Mouse (Mus musculus) heart, embryonic 13.5 days (tissue): ENCODE results near the gene Gabarap. TPM values are rescaled to one million over a fixed set of nuclear protein-coding genes. Genes with fewer than 3 reads are reported as not detected.

Experiments used
- ATAC-seq: fragments of 200-750 bp; cut with Nextera tagmentation; 2 replicates; pipeline ENCODE4 v1.8.0; 2017; ENCODE audit warnings: moderate TSS enrichment; ENCODE audit not compliant: insufficient number of reproducible peaks, low FRiP score, low TSS enrichment; ENCODE audit errors: extremely low read depth
- H3K27ac ChIP-seq: fragments of 300-500 bp; sonication (generic); replicated peaks from 2 replicates; pipeline ENCODE4 v1.5.1; 2015; ENCODE audit warnings: moderate library complexity, mild to moderate bottlenecking, inconsistent platforms
- H3K27me3 ChIP-seq: fragments of 300-500 bp; sonication (generic); replicated peaks from 2 replicates; pipeline ENCODE4 v1.6.1; 2015; ENCODE audit warnings: mild to moderate bottlenecking, inconsistent platforms
- H3K36me3 ChIP-seq: fragments of 300-500 bp; sonication (generic); 2 replicates; pipeline ENCODE4 v1.6.1; 2015; ENCODE audit warnings: mild to moderate bottlenecking, inconsistent platforms
- H3K4me1 ChIP-seq: fragments of 300-500 bp; sonication (generic); 2 replicates; pipeline ENCODE4 v1.6.1; 2015; ENCODE audit warnings: inconsistent platforms
- H3K4me2 ChIP-seq: fragments of 300-500 bp; sonication (generic); 2 replicates; pipeline ENCODE4 v1.6.1; 2015; ENCODE audit warnings: inconsistent platforms, mild to moderate bottlenecking, moderate library complexity
- H3K4me3 ChIP-seq: fragments of 300-500 bp; sonication (generic); 2 replicates; pipeline ENCODE4 v1.5.1; 2015; ENCODE audit warnings: moderate library complexity, mild to moderate bottlenecking, inconsistent platforms
- H3K9ac ChIP-seq: fragments of 300-500 bp; sonication (generic); 2 replicates; pipeline ENCODE4 v1.6.1; 2015; ENCODE audit warnings: inconsistent platforms, mild to moderate bottlenecking, moderate library complexity
- H3K9me3 ChIP-seq: fragments of 300-500 bp; sonication (generic); 2 replicates; pipeline ENCODE4 v1.6.1; 2016; ENCODE audit warnings: inconsistent platforms
- WGBS: fragments of 180-500 bp; shearing (Covaris S2); methylation state at CpG from one replicate; pipeline ENCODE4 v1.1.7; 2015; ENCODE audit warnings: mixed read lengths; 5-methylcytosine and 5-hydroxymethylcytosine counted together
- polyA plus RNA-seq: library from polyadenylated mRNA; unstranded; fragments of >200 nt; fragmentation: Nextera tagmentation; extraction: Ambion mirVana; gene quantifications from 2 replicates; pipeline ENCODE4 v1.2.1, GENCODE M21; 2015

Gene Gabarap
- polyA plus RNA-seq, 1 experiment from 2014 or later: 456 TPM

GRCm38 (mm10) chr11:69991711-69992110, 768 bp downstream of the Gabarap start:
- 0 out of 2 replicates have a peak, but pooled peaks have one; percentile 0 for ATAC-seq
- Histone ChIP-seq H3K27me3 (no peaks in the 10 kb centered on the region), H3K36me3 (peaks cover 63% of the 10 kb centered on the region)

GRCm38 (mm10) chr11:69992396-69992795, 1.5 kb downstream of the Gabarap start:
- no peak for ATAC-seq
- no peak overlapping the region for H3K27ac ChIP-seq
- H3K27me3 ChIP-seq: no peaks in the 10 kb centered on the region
- WGBS: 76% methylated on average over 10 of the region's 10 CpGs
- no peaks in the 10 kb centered on the region for H3K9me3 ChIP-seq
- peaks cover 29% of the 10 kb centered on the region for H3K4me1 ChIP-seq
- peak overlapping the region; percentile 96 for H3K9ac ChIP-seq
- peaks cover 56% of the 10 kb centered on the region for H3K36me3 ChIP-seq
- peak overlapping the region; percentile 82 for H3K4me3 ChIP-seq
- H3K4me2 ChIP-seq: peak overlapping the region; percentile 86

More at GRCm38 (mm10) chr11:69991711-69992110, 768 bp downstream of the Gabarap start:
- peak overlapping the region; percentile 96 for H3K9ac ChIP-seq
- H3K27ac ChIP-seq: peak overlapping the region; percentile 98
- peaks cover 27% of the 10 kb centered on the region for H3K4me1 ChIP-seq
- no peaks in the 10 kb centered on the region for H3K9me3 ChIP-seq
- H3K4me2 ChIP-seq: peak overlapping the region; percentile 86
- 0% methylated on average over 15 of the region's 15 CpGs for whole genome bisulfite sequencing
- H3K4me3 ChIP-seq: peak overlapping the region; percentile 82

- ATAC-seq: no peak
- Histone ChIP-seq H3K4me1 (peaks cover 35% of the 10 kb centered on the region), H3K27ac (no peak overlapping the region), H3K36me3 (peaks cover 55% of the 10 kb centered on the region), H3K27me3 (no peaks in the 10 kb centered on the region), H3K4me2 (peak overlapping the region; percentile 86), H3K9ac (peak overlapping the region; percentile 96), H3K9me3 (no peaks in the 10 kb centered on the region), H3K4me3 (peak overlapping the region; percentile 82)
- 84% methylated on average over 3 of the region's 3 CpGs for whole genome bisulfite sequencing
These were observed 2.0 kb downstream of the Gabarap start for GRCm38 (mm10) chr11:69992932-69993331.

- peaks cover 55% of the 10 kb centered on the region for H3K36me3 ChIP-seq
- no peak for ATAC-seq
- H3K9me3 ChIP-seq: no peaks in the 10 kb centered on the region
- H3K4me1 ChIP-seq: peaks cover 45% of the 10 kb centered on the region
- peak overlapping the region; percentile 70 for H3K4me2 ChIP-seq
- H3K27ac ChIP-seq: no peak overlapping the region
- H3K4me3 ChIP-seq: peak overlapping the region; percentile 99
- 82% methylated on average over 11 of the region's 11 CpGs for WGBS
- H3K27me3 ChIP-seq: no peaks in the 10 kb centered on the region
- H3K9ac ChIP-seq: peak overlapping the region; percentile 100; the same call in 1 of the 2 replicates
These were observed 3.6 kb downstream of the Gabarap start for GRCm38 (mm10) chr11:69994401-69995090.

- under 1% methylated on average over 35 of the region's 36 CpGs for WGBS
- ATAC-seq: peak; percentile 65
- H3K36me3 ChIP-seq: peaks cover 53% of the 10 kb centered on the region
- H3K4me3 ChIP-seq: peak within 1 kb of the TSS; percentile 99
- H3K4me1 ChIP-seq: peaks cover 44% of the 10 kb centered on the region
- peak within 1 kb of the TSS; percentile 100 for H3K9ac ChIP-seq
- H3K9me3 ChIP-seq: no peaks in the 10 kb centered on the region
- H3K4me2 ChIP-seq: peak within 1 kb of the TSS; percentile 70
- peak within 1 kb of the TSS; percentile 99 for H3K27ac ChIP-seq
- H3K27me3 ChIP-seq: no peaks in the 10 kb centered on the region
These were observed 4.5 kb downstream of the Gabarap start, which contains the start of gene Phf23 for GRCm38 (mm10) chr11:69995391-69995960. Gene Phf23 (plus strand): TSS chr11:69995777.

GRCm38 (mm10) chr11:69996161-69997061, 5.5 kb downstream of the Gabarap start:
- WGBS: under 1% methylated on average over 58 of the region's 66 CpGs

GRCm38 (mm10) chr11:69997070-69997509, 6.1 kb downstream of the Gabarap start:
- Histone ChIP-seq H3K27me3 (no peaks in the 10 kb centered on the region), H3K4me1 (peaks cover 52% of the 10 kb centered on the region), H3K4me3 (peak overlapping the region; percentile 99), H3K9ac (peak overlapping the region; percentile 100), H3K4me2 (peak overlapping the region; percentile 70), H3K27ac (peak overlapping the region; percentile 99), H3K9me3 (no peaks in the 10 kb centered on the region), H3K36me3 (peaks cover 56% of the 10 kb centered on the region)
- peak; percentile 58 for ATAC-seq
- under 1% methylated on average over 36 of the region's 44 CpGs for WGBS

More at GRCm38 (mm10) chr11:69996161-69997061, 5.5 kb downstream of the Gabarap start:
- H3K9ac ChIP-seq: peak overlapping the region; percentile 100
- H3K36me3 ChIP-seq: peaks cover 53% of the 10 kb centered on the region
- no peaks in the 10 kb centered on the region for H3K27me3 ChIP-seq
- H3K4me2 ChIP-seq: peak overlapping the region; percentile 70
- ATAC-seq: no peak
- peak overlapping the region; percentile 99 for H3K27ac ChIP-seq
- H3K4me3 ChIP-seq: peak overlapping the region; percentile 99
- no peaks in the 10 kb centered on the region for H3K9me3 ChIP-seq
- H3K4me1 ChIP-seq: peaks cover 45% of the 10 kb centered on the region

- no peaks in the 10 kb centered on the region for H3K27me3 ChIP-seq
- H3K9me3 ChIP-seq: no peaks in the 10 kb centered on the region
- H3K4me3 ChIP-seq: peak overlapping the region; percentile 99
- H3K36me3 ChIP-seq: peaks cover 44% of the 10 kb centered on the region
- no peak for ATAC-seq
- peak overlapping the region; percentile 70 for H3K4me2 ChIP-seq
- WGBS: 87% methylated on average over 27 of the region's 27 CpGs
- H3K9ac ChIP-seq: peak overlapping the region; percentile 100; the same call in 1 of the 2 replicates
- peaks cover 60% of the 10 kb centered on the region for H3K4me1 ChIP-seq
- H3K27ac ChIP-seq: no peak overlapping the region
These were observed 7.9 kb downstream of the Gabarap start for GRCm38 (mm10) chr11:69998567-69999491.

- H3K4me3 ChIP-seq: peak overlapping the region; percentile 79
- H3K4me1 ChIP-seq: peaks cover 54% of the 10 kb centered on the region
- ATAC-seq: no peak
- H3K36me3 ChIP-seq: peaks cover 36% of the 10 kb centered on the region
- peak overlapping the region; percentile 96 for H3K27ac ChIP-seq
- 84% methylated on average over 8 of the region's 8 CpGs for WGBS
- peak overlapping the region; percentile 79 for H3K4me2 ChIP-seq
- 0 out of 2 replicates have a peak overlapping the region, but pooled peaks have one; percentile 34 for H3K9ac ChIP-seq
- H3K9me3 ChIP-seq: no peaks in the 10 kb centered on the region
- no peaks in the 10 kb centered on the region for H3K27me3 ChIP-seq
These were observed 8.7 kb downstream of the Gabarap start for GRCm38 (mm10) chr11:69999666-70000065.

- H3K9me3 ChIP-seq: no peaks in the 10 kb centered on the region
- under 1% methylated on average over 47 of the region's 48 CpGs for WGBS
- peaks cover 52% of the 10 kb centered on the region for H3K4me1 ChIP-seq
- peak within 1 kb of the TSS; percentile 79 for H3K4me3 ChIP-seq
- ATAC-seq: peak; percentile 52
- H3K4me2 ChIP-seq: peak within 1 kb of the TSS; percentile 79
- H3K9ac ChIP-seq: peak within 1 kb of the TSS; percentile 93
- peak within 1 kb of the TSS; percentile 96 for H3K27ac ChIP-seq
- H3K27me3 ChIP-seq: no peaks in the 10 kb centered on the region
- H3K36me3 ChIP-seq: peaks cover 41% of the 10 kb centered on the region
These were observed 9.5 kb downstream of the Gabarap start, which contains the start of gene Dvl2 for GRCm38 (mm10) chr11:70000396-70000898. Gene Dvl2 (plus strand): TSS chr11:70000595.
